Mouse (Mus musculus) right cerebral cortex, postnatal 10 days (tissue): ENCODE measurements around the gene Olfr522.

Experiments
- DNase-seq, 2 experiments: peaks; one replicate each; pipeline ENCODE4 v3.0.0; 2021; ENCODE audit warnings: low spot score in 2 of 2

Olfr522 gene

GRCm38 (mm10) chr7:140115583-140116328 is 48.8 kb downstream of the Olfr522 start, which contains the start of gene Paox:
Gene Paox, plus strand, starts transcription at chr7:140115799.
- DNase-seq = peak; percentile 64 to 67

- DNase-seq = no peak
Measured at GRCm38 (mm10) chr7:140111943-140112342, 52.6 kb downstream of the Olfr522 start.
